Mouse (Mus musculus) forebrain, embryonic 10.5 days (tissue): Measurements from ENCODE around the gene Rps6ka2. TPM values are rescaled to one million over a fixed set of nuclear protein-coding genes. Genes with fewer than 3 reads are reported as not detected.
"Not testable (repeated sequence)": the region's sequence is repeated elsewhere in the genome, so short reads cannot be mapped to it uniquely, and the experiment has no call there.

Source experiments
- DNase-seq: peaks from one replicate; pipeline ENCODE4 v3.0.0-alpha.2; 2017; ENCODE audit warnings: low spot score; ENCODE audit errors: extremely low spot score
- H3K27ac ChIP-seq: fragments of 300-500 bp; sonication (generic); 2 replicates; pipeline ENCODE4 v1.5.1; 2016; ENCODE audit warnings: mild to moderate bottlenecking
- H3K27me3 ChIP-seq: fragments of 300-500 bp; sonication (generic); 2 replicates; pipeline ENCODE4 v1.6.1; 2016; ENCODE audit warnings: mild to moderate bottlenecking; ENCODE audit not compliant: poor library complexity, severe bottlenecking
- H3K36me3 ChIP-seq: fragments of 300-500 bp; sonication (generic); replicated peaks from 2 replicates; pipeline ENCODE4 v1.6.1; 2016; ENCODE audit warnings: mild to moderate bottlenecking, moderate library complexity
- H3K4me1 ChIP-seq: fragments of 300-500 bp; sonication (generic); 2 replicates; pipeline ENCODE4 v1.6.1; 2016
- H3K4me3 ChIP-seq: fragments of 300-500 bp; sonication (generic); 2 replicates; pipeline ENCODE4 v1.5.1; 2016; ENCODE audit warnings: mild to moderate bottlenecking, moderate library complexity
- H3K9me3 ChIP-seq: fragments of 300-500 bp; sonication (generic); 2 replicates; pipeline ENCODE4 v1.6.1; 2016; ENCODE audit warnings: mild to moderate bottlenecking, moderate library complexity
- WGBS: fragments of 180-500 bp; shearing (Covaris S2); methylation state at CpG from one replicate; pipeline ENCODE4 v1.1.7; 2016; 5-methylcytosine and 5-hydroxymethylcytosine counted together
- polyA plus RNA-seq: library from polyadenylated mRNA; unstranded; fragments of >200 nt; fragmentation: Nextera tagmentation; extraction: Ambion mirVana; gene quantifications from 2 replicates; pipeline ENCODE4 v1.2.1, GENCODE M21; 2016

Gene Rps6ka2
- 23.6 and 25.3 TPM in 2 replicates for polyA plus RNA-seq

DNA sequence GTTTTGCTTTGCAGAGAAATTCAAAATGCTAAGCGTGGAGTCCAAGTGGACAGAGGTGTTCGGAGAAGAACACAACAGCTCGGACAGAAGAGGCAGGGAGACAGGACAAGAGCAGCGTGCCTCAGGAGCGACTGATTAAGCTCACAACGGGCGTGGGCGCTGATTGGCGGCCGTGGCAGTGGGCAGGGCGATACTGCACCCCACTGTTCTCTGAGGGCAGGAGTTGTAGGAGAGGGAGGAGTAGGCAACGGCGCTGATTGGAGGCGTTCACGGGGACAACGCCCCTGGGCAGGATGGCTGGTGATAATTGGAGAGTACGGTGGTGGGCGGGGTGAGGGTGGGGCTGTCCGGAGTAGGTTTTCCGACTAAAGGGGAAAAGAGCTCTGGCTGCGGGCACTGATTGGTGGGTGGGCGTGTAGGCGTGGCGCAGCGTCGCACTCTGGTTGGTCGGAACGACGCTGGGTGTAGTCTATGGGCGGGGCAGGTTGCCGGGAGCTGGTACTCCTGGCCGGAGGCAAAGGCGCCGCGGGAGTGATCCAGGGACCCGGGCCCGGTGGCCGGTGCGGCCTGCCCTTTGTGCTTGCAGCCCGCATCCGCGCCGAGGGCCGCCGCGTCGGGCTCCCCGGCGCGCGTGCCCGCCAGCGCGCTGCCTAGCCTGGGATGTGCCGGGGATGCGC lies at the start of gene Rps6ka2:
Rps6ka2 (plus strand) TSS at position 489 of the 677 bp plus-strand sequence.
- H3K4me3 ChIP-seq = peak within 1 kb of the TSS; percentile 64
- H3K9me3 ChIP-seq = no peaks in the 10 kb centered on the region
- H3K36me3 ChIP-seq = no peaks in the 10 kb centered on the region
- DNase-seq = peak; percentile 98
- peak within 1 kb of the TSS; percentile 91 for H3K27ac ChIP-seq
- under 1% methylated on average over 56 of the region's 56 CpGs for WGBS
- peaks cover 63% of the 10 kb centered on the region for H3K4me1 ChIP-seq
- peaks cover 6% of the 10 kb centered on the region; the same call in 1 of the 2 replicates for H3K27me3 ChIP-seq

DNA sequence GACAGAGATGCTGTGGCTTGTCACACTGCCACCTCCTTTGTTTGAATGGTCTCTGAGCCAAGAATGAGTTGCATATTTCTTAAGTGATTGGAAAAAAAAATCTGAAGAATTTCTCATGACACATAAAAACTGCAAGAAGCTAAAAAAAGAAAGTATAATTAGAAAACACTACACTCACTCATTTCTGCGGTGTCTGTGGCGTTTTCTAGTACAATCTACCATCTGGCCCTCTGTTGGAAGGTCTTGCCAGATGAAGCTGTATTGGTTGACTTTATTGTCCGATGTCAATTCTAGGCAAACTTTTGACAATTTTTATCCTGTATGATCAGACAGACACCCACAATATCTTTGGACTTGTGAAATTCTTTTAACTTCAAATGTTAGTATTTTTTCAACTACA lies 49.1 kb upstream of the Rps6ka2 start:
- not testable (repeated sequence) for H3K4me3 ChIP-seq, H3K4me1 ChIP-seq, H3K9me3 ChIP-seq, DNase-seq, H3K27ac ChIP-seq, H3K27me3 ChIP-seq, H3K36me3 ChIP-seq
- WGBS = 94% methylated on average over 3 of the region's 3 CpGs

DNA sequence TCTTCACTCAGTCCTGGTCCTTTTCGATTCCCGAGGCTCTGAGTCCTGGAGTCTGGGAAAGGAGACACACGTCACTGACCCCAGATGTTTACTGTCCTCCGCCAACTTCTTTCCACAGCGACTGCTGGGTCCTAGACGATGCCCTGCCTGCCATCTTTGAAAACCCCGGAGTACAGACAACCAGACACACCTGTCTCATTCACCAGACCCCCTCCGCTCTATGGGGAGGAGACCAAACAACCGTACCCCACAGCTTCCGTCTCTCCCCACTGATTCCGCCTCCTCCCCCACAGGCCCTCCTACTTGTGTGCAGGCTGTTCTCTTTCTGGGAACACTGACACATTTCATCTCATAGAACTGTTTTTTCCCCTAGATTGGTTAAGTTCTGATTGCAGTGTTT lies 47.4 kb upstream of the Rps6ka2 start:
- not testable (repeated sequence) for H3K36me3 ChIP-seq, H3K4me3 ChIP-seq, H3K4me1 ChIP-seq, DNase-seq, H3K27ac ChIP-seq, H3K27me3 ChIP-seq, H3K9me3 ChIP-seq
- 87% methylated on average over 11 of the region's 11 CpGs for WGBS

DNA sequence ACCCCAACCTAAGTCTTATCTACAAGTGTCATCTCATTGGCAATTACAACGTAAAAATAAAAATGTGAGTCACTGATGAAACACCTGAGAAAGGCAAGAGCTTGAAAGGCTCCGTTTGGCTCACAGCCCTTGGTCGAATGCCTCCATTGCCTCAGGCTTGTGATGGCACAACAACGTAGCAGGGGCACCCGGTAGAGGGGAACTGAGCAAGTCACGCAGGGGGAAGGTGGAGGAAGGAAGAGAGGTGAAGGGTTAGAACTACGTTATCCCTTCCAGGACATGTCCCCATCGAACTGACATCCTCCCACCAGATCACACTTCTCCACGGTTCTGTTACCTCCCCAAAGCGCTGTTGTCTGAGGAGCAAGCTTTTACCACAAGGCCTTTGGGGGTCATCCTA lies 43.4 kb upstream of the Rps6ka2 start:
- not testable (repeated sequence) for H3K27ac ChIP-seq, H3K4me3 ChIP-seq, H3K27me3 ChIP-seq, H3K9me3 ChIP-seq, H3K4me1 ChIP-seq, H3K36me3 ChIP-seq, DNase-seq
- WGBS = 94% methylated on average over 8 of the region's 10 CpGs

DNA sequence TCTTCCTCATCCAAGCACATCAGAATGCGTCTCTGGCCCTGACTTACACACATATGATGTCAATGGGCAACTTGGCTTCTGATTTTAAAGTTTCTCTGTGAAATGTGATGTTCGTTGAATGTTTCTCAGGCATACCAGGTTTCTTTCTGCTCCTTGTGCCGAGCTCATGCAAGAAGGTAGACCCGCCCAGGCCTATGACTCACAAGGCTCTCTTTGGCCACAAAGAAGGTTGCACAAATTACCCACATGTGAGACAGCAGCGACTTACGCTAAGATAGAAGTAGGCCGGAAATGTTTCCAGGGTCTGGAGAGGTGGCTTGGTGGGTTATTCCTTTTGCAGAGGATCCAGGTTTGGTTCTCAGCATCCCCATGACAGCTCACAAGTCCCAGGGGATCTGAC lies 35.9 kb upstream of the Rps6ka2 start:
- H3K27ac ChIP-seq, DNase-seq, H3K27me3 ChIP-seq, H3K4me1 ChIP-seq, H3K36me3 ChIP-seq, H3K4me3 ChIP-seq, H3K9me3 ChIP-seq: not testable (repeated sequence)
- no CpG with 5 or more reads among the region's 7 CpGs for WGBS

DNA sequence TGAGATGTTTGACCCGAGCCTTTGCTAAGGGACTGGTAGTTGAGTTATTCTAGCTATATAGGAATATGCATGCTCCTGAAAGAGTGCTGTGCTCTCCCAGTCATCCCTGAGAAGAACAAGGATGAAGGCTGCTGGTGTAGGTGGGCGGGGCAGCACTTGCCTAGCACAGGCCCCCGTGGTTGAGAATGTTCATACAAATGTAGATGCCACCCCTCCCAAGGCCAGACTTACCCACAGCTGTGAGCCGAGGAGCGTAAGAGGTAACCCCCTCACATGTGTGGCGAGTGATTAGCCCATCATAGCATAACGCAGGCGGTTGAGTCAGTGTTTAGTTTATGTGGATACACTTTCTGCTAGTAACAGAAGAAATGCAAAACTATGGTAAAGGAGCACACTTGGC lies 34.6 kb upstream of the Rps6ka2 start:
- H3K27me3 ChIP-seq, H3K36me3 ChIP-seq, H3K4me3 ChIP-seq, DNase-seq, H3K9me3 ChIP-seq, H3K4me1 ChIP-seq, H3K27ac ChIP-seq: not testable (repeated sequence)
- 93% methylated on average over 7 of the region's 8 CpGs for WGBS

DNA sequence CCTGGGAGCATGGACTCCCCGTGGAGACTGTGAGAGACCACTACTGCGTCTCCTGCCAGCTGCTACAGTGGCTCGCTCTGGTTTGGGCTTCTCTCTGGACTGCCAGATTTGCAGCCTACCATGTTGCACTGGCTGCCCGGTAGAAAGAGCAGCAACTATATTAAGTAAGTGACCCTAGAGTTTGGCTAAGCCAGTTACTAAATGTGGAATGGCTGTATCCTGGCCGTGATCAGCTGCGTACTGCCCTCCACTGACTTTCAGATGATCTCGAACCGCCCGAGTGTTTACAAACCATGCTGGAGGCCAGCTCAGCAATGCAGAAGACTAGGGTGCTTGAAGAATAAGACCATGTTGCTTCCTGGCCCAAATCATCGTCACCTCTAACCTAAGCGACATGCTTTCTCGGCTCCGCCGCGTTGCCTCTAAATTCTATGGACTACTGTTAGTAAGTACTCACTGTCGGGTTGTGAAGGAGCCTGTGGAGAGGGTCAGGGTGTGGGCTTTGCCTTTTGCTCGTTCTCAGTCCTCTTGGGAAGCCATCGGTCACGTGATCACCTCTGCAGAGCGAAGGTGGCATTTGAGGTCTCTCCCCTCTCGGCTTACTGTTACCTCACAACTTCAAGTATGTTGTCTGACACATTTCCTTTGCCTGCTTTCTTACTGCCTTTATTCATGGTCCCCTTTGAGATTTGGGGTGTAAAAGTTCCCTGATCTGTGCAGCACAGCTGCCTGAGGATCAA lies 31.6 kb upstream of the Rps6ka2 start:
- 89% methylated on average over 21 of the region's 21 CpGs for WGBS

DNA sequence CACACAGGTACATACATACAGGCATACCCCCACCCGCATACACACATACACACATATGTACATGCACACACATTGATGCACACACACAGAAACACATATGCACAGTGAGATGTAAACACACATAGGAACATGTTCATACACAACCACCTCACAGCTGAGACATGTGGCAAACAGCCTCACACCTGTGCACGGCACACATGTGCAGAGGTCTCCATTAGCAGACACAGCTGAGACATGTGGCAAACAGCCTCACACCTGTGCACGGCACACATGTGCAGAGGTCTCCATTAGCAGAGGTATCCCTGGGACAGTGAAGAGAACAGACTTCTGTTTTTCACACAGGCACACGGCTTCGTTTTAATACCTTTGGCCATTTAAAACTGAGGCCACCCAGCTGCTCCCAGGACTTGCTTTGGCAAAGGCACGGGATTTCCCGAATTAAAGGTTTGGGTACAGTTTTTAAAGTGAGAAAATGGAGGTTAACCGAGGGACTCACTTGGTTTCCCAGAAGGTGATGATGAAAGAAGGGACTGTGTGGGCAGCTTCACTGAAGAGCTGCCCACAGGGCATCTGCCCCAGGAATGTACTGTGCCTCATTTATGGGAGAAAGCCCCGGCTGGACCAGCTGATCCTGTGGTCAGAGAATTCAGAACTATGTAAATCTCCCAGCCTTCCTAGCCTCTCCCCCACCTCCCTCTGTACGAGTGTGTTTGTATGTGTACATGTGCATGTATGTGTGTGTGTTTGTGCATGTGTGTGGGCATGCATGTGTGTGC lies 29.3 kb upstream of the Rps6ka2 start:
- Histone ChIP-seq H3K36me3 (no peaks in the 10 kb centered on the region), H3K9me3 (no peaks in the 10 kb centered on the region), H3K27me3 (no peaks in the 10 kb centered on the region), H3K27ac (no peak overlapping the region), H3K4me1 (peaks cover 14% of the 10 kb centered on the region), H3K4me3 (no peak overlapping the region)
- 87% methylated on average over 10 of the region's 10 CpGs for WGBS
- no peak for DNase-seq

More for the DNA sequence above, 31.6 kb upstream of the Rps6ka2 start:
- H3K27me3 ChIP-seq = no peaks in the 10 kb centered on the region
- H3K27ac ChIP-seq = no peak overlapping the region
- H3K36me3 ChIP-seq = no peaks in the 10 kb centered on the region
- 0 out of 2 replicates have a peak, but pooled peaks cover 5% of the 10 kb centered on the region for H3K4me1 ChIP-seq
- no peak overlapping the region for H3K4me3 ChIP-seq
- no peaks in the 10 kb centered on the region for H3K9me3 ChIP-seq
- DNase-seq = no peak

DNA sequence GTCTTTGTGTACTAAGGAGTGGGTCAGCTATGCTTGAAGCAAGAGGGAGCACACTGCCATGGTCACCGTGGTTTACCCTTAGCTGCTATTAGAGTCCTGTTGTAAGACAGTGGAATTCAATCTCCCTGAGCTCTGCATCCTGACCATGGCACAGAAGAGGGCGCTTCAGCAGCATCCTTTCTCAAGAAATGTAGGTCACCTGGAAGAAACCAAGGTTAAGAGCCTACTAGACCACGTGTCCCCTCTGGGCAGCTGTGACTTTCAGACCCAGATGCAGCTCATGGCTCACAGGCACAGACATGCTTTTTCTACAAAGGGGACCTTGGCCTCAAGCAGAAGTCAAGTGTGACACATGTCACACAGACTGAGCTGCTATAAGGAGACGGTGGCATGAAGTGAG lies 27.5 kb upstream of the Rps6ka2 start:
- Histone ChIP-seq H3K36me3 (no peaks in the 10 kb centered on the region), H3K4me1 (peaks cover 14% of the 10 kb centered on the region), H3K27me3 (no peaks in the 10 kb centered on the region), H3K4me3 (no peak overlapping the region), H3K27ac (no peak overlapping the region), H3K9me3 (no peaks in the 10 kb centered on the region)
- 63% methylated on average over 4 of the region's 4 CpGs for WGBS
- no peak for DNase-seq

DNA sequence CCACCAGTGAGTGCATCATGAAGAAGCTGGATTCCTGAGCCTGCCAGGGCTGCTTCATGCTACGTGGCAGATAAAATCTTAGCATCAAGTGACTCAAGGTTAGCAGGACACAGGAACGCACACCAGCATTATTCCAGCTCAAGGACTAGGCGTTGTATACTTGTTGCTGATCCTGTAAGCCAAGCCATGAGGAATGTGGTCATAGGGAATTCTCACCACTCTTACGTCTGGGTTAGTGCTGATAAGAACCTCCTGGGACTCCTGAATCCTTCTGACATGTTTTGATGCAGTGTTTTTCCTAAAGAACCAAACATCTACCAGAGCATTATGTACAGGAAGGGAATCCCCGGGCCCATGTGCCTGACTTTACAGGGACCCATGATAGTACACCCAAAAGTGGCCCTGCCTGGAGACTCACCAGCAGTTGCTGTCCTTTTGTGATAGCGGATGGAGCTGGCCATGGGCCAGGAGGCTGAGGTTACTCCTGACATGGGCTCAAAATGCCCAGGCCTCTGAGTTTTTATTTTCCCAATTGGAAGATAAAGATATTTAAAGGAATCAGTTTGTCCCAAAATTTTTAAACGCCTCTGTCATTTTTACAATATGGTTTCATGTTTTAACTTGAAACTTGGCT lies 25.9 kb upstream of the Rps6ka2 start:
- no peak overlapping the region for H3K4me3 ChIP-seq
- no peak for DNase-seq
- no peaks in the 10 kb centered on the region for H3K36me3 ChIP-seq
- H3K27ac ChIP-seq = no peak overlapping the region
- no peaks in the 10 kb centered on the region for H3K27me3 ChIP-seq
- WGBS = 90% methylated on average over 7 of the region's 7 CpGs
- no peaks in the 10 kb centered on the region for H3K9me3 ChIP-seq
- peaks cover 14% of the 10 kb centered on the region for H3K4me1 ChIP-seq

DNA sequence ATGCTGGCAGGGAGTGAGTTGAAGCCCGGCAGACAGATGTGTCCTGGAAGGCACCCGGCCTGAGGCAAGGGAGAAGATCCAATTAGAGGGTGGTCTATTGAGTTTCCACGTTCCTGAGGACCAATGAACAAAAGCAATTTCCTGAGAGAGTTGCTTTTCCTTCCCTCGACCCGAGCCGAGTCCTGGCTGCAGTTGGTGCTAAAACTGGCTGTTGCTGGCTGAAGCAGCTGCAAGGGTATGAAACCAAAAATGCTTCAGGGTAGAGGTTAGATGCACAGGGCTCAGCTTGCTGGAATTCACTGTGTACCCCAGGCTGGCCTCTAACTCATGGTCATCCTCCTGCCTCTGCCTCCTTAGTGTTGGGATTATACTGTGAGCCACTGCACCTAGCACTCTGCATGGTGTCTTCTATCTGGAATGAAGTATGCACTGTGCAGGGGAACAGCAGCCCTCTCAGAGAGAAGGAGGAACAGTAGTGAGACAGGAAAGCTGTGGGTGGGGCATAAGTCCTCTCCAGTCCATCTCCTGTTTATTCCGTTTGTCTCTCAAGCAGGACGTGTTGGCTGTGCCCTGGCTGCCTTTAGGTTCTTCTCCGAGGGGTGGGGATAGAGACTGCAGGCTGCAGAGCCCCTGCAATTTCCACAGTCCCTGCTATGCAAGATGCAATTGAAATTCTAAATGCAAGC lies 24.4 kb upstream of the Rps6ka2 start:
- H3K9me3 ChIP-seq = no peaks in the 10 kb centered on the region
- DNase-seq = no peak
- H3K4me3 ChIP-seq = no peak overlapping the region
- no peak overlapping the region for H3K27ac ChIP-seq
- no peaks in the 10 kb centered on the region for H3K27me3 ChIP-seq
- WGBS = 57% methylated on average over 9 of the region's 9 CpGs
- H3K4me1 ChIP-seq = peaks cover 14% of the 10 kb centered on the region
- no peaks in the 10 kb centered on the region for H3K36me3 ChIP-seq

DNA sequence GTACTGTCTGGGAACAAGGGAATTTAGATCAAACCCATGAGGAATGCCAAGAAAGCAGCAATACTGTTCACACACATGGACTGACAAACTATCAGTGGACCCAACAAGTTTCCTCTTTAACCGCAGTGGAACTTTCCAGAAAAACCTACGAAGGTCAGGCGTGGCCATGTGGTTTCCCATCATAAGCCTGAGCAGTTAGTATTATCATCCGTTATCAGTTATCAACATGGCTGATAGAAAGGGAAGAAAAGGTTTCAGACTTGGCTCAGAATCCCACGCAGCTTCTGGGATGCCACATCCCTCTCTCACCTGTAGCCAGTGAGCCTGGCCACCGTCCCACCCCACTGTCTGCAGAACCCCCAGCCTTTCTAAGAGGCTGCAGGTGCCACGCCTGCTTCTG lies 23.4 kb upstream of the Rps6ka2 start:
- H3K27me3 ChIP-seq = no peaks in the 10 kb centered on the region
- no peaks in the 10 kb centered on the region for H3K9me3 ChIP-seq
- no peak for DNase-seq
- no peak overlapping the region for H3K4me3 ChIP-seq
- H3K36me3 ChIP-seq = no peaks in the 10 kb centered on the region
- WGBS = 92% methylated on average over 7 of the region's 7 CpGs
- H3K27ac ChIP-seq = no peak overlapping the region
- H3K4me1 ChIP-seq = peaks cover 9% of the 10 kb centered on the region
